Mouse (Mus musculus): ENCODE measurements around the gene Btnl6.
"Not testable (repeated sequence)": the region's sequence is repeated elsewhere in the genome, so short reads cannot be mapped to it uniquely, and the experiment has no call there.

Gene Btnl6

DNA sequence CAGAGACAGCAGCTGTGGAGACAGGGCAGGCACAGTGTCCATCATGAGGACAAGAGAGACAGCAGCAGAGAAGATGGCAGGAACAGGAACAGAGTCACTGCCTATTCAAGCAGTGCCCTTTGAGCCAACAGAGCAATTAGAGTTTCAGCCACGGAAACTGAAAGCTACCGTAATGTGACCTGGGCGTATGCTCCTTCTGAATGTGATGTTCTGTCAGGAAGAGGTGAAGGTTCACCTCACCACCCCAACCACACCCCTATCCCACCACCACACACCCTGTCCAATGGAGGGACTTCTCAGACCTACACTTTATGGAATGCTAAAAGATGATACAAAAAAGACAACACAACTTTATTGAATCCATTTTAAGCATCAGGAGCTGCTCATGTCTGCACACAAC lies 19.8 kb downstream of the Btnl6 start:
- not testable (repeated sequence) for DNase-seq (ENCODE audit: low read depth)

DNA sequence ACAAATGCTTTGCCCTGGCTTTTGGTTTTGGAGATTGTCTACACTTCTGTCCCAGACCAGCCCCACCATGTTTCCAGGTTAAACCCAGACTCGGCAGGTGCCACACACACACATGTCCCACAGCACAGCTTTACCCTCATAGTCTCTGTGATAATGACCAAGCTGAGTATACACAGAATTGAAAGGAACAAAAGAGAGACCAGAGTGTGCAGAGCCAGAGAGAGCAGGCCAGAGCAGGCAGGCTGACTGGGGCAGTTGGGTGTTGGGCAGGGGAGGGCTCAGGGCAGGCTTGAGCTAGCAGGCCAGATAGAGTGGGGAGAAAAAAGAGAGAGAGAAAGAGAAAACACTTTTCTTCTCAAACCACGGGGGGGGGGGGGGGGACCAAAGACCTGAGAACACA lies 20.6 kb downstream of the Btnl6 start:
- DNase-seq (ENCODE audit: low read depth), result no peak

DNA sequence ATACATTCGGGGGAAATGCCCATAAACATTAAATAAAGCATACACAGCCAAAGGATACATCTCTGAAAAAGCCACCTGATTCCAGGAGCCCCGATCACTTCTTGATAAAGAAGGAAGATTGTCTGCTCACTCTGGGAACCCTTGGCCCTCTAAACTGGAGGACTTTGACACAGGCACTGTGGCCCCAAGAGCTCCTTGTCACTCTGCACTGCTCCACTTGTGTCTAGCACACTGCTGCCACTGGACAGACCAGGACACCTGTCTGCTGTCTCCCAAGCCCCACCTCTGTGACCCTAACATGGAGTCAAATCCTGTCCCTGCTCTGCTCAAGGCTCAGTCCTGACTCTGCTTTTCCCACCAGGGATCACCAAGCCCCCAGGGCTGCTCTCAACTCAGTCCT lies 22.0 kb downstream of the Btnl6 start:
- DNase-seq (ENCODE audit: low read depth), result not testable (repeated sequence)

DNA sequence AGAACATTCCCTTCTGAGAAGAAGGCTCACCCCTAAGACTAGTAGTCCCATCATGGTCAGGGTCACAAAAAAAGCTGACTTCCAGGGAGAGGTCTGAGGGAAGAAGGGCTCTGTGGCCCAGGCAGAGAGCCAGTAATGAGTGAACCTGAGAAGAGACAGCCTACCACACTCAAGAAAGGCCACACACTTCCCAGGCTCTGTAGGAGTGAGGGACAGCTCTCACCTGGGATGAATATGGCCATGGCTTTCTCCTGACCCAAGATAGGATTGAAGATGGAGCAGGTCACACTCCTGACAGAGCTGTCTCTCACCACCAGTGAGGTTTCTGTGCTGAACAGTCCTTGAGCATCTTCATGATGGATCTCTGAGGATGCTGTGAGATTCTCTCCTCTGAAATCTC lies 24.4 kb downstream of the Btnl6 start:
- no peak for DNase-seq (ENCODE audit: low read depth)

DNA sequence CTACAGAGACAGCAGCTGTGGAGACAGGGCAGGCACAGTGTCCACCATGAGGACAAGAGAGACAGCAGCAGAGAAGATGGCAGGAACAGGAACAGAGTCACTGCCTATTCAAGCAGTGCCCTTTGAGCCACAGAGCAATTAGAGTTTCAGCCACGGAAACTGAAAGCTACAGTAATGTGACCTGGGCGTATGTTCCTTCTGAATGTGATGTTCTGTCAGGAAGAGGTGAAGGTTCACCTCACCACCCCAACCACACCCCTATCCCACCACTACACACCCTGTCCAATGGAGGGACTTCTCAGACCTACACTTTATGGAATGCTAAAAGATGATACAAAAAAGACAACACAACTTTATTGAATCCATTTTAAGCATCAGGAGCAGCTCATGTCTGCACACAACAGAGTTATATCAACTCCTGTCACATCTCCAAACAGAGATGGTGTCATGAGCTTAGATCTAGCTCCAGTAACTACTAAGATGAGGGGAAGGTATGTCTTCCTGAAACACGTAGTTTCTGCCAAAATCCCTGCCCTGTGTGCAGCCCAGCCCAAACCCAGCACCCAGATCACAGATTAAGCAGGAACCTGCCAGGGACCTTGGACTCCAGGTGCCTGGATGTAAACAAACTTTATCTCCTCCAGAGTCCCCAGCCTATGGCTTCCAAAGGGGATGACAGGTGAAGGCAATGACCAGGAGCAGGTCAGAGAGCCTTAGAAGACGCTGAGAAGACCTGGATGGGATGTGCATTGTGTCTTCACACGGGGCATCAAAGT lies 39.7 kb downstream of the Btnl6 start, which contains the start of gene Btnl4:
Gene Btnl4, minus strand, starts transcription at position 81 of the 776 bp plus-strand sequence.
- DNase-seq (ENCODE audit: low read depth), result not testable (repeated sequence)

DNA sequence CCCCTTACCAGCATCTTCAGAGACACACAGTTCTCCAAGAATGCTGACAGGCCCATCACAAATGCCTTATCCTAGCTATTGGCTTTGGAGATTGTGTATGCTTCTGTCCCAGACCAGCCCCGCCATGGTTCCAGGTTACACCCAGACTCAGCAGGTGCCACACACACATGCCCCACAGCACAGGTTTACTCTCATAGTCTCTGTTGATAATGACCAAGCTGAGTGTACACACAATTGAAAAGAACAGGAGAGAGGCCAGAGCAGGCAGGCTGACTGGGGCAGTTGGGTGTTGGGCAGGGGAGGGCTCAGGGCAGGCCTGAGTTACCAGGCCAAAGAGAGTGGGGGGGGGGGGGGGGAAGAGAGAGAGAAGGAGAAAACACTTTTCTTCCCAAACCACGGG lies 40.7 kb downstream of the Btnl6 start:
- DNase-seq (ENCODE audit: low read depth), result no peak

DNA sequence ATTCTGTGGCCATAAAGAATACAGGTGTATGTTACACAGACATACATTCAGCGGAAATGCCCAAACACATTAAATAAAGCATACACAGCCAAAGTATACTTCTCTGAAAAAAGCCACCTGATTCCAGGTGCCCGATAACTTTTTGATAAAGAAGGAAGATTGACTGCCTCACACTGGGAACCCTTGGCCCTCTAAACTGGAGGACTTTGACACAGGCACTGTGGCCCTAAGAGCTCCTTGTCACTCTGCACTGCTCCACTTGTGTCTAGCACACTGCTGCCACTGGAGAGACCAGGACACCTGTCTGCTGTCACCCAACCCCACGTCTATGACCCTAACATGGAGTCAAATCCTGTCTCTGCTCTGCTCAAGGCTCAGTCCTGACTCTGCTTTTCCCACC lies 42.1 kb downstream of the Btnl6 start:
- no peak for DNase-seq (ENCODE audit: low read depth)

DNA sequence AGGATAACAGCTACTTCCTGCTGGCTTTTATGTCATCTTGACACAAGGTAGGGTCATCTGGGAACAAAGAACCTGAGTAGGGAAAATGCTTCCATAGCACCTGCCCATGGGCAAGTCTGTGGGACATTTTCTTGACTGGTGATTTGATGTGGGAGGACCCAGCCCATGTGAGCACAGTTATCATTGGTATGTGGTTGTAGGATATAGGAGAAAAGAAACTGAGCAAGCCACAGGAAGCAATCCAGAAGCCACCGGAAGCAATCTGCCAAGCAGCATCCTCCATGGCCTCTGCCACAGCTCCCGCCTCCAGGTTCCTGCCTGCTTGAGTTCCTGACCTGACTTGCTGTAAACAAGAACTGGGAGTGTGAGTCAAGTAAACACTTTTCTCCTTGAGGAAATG lies 46.7 kb downstream of the Btnl6 start:
- no peak for DNase-seq (ENCODE audit: low read depth)

DNA sequence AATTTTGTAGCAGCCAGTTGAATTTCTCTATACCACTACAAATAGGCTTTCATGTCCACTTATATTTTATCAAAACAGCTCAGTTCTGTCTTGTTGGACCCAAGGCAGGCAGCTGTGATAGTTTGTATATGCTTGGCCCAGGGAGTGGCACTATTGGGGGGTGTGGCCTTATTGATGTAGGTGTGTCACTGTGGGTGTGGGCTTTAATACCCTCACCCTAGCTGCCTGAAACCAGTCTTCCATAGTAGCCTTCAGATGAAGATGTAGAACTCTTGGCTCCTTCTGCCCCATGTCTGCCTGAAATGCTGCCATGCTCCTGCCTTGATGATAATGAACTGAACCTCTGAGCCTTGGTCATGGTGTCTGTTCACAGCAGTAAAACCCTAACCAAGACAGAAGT lies 51.2 kb downstream of the Btnl6 start:
- not testable (repeated sequence) for DNase-seq (ENCODE audit: low read depth)

DNA sequence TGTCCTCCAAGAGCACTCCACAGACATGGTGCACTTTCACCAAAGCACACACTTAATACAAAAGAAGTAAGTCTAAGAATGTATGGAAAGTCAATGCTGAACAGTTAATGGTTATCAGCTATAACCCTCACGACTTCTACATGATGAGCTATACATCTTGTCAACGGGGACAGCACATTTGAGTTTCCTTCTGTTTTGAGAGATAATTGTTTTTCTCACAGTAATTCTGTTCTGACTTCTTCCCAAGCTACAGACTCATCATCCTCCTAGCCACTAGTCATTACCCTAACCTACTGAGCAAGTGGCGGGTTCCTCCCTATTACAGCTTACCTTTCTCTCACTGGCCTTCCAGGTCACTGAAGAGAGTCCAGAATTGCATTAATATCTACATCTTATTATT lies 57.9 kb downstream of the Btnl6 start:
- no peak for DNase-seq (ENCODE audit: low read depth)

Measured in c-Kit-positive CD71-negative TER-119-negative erythroid progenitor cells, embryonic 14.5 days (primary cell).